Mouse (Mus musculus): ENCODE measurements around the gene Prrx1. TPM values are rescaled to one million over a fixed set of nuclear protein-coding genes. Genes with fewer than 3 reads are reported as not detected.
A peak's percentile ranks its signal among the peaks of the same experiment; 100 is the strongest.

Gene Prrx1
- polyA plus RNA-seq, 1 experiment from 2014 or later = 5.7 TPM

DNA sequence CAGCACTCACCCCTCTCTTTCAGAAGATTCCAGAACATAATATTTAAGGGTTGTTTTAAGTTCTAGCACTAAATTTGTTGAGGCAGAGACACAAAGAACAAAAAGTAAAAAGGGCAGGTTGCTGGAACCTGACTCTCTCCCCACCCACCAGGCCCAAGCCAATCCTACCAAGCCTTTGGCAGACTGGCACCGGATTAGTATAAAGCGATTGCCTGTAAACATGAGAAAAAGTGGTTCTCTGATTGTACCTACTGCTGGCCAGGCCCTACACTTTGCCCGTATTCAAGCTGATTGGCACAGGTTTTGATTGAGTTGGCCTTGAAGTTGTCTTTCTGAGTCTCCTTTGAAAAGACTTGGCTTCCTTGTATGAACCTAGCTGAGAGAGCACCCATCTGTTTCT lies 8.7 kb downstream of the Prrx1 start:
- WGBS = 97% methylated on average over 3 of the region's 3 CpGs

DNA sequence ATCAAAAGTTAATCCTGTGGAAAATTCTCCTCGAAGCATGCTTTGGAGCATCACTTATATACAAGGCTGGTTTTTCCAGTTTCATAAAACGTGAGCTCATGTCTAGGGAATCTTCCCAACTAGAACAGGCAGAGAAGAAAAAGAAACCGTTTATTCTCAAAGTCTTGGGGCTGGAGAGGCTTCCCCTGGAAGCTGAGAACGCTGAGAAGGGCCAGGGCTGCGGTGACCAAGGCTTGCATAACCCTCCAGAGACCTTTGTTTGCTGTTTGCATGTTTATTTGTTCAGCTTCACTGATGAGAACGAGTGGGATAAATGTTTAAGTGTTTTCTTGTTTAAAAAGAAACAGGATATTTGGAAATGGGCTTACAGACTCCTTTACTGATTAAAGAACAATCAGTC lies 11.2 kb downstream of the Prrx1 start:
- Histone ChIP-seq H3K9me3 (ENCODE audit: control insufficient read depth, low read length) (no peaks in the 10 kb centered on the region), H3K4me3 (ENCODE audit: low read length) (no peak overlapping the region), H3K4me2 (ENCODE audit: low read depth, low read length) (no peak overlapping the region), H3K36me3 (ENCODE audit: control insufficient read depth, insufficient read depth, low read length) (no peaks in the 10 kb centered on the region), H3K27me3 (replicated peaks; ENCODE audit: control insufficient read depth, insufficient read depth, low read length) (no peaks in the 10 kb centered on the region), H3K9ac (ENCODE audit: low read depth, low read length) (no peak overlapping the region), H3K27ac (ENCODE audit: low read length) (no peak overlapping the region), H3K4me1 (ENCODE audit: control insufficient read depth, insufficient read depth, low read length) (no peaks in the 10 kb centered on the region)
- no peak for ATAC-seq
- 25% methylated on average over 6 of the region's 6 CpGs for WGBS

More for the DNA sequence above, 8.7 kb downstream of the Prrx1 start:
- H3K4me1 ChIP-seq (ENCODE audit: control insufficient read depth, insufficient read depth, low read length) = 0 out of 2 replicates have a peak, but pooled peaks cover 3% of the 10 kb centered on the region
- H3K27ac ChIP-seq (ENCODE audit: low read length) = no peak overlapping the region
- peaks cover 18% of the 10 kb centered on the region for H3K27me3 ChIP-seq (replicated peaks; ENCODE audit: control insufficient read depth, insufficient read depth, low read length)
- H3K9ac ChIP-seq (ENCODE audit: low read depth, low read length) = no peak overlapping the region
- H3K4me3 ChIP-seq (ENCODE audit: low read length) = no peak overlapping the region
- ATAC-seq = no peak
- H3K9me3 ChIP-seq (ENCODE audit: control insufficient read depth, low read length) = no peaks in the 10 kb centered on the region
- no peak overlapping the region for H3K4me2 ChIP-seq (ENCODE audit: low read depth, low read length)
- H3K36me3 ChIP-seq (ENCODE audit: control insufficient read depth, insufficient read depth, low read length) = no peaks in the 10 kb centered on the region

DNA sequence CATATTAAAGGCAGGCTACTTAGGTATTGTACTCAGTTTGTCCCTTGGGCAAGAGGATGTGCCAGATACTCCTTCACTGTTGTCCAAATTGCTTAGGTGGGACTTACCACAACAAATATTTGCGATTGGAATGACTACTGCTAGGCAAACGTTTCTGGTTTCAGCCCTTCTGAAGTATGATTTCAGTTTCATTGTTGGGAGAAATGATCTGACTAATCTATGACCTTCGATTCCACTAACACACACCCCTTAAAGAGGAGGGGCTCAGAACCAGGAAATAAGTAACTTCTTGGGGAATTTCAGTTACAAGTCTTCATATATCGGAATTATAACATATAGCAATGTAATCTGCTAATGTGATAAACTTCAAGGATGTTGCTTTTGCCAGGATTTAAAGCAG lies 20.4 kb downstream of the Prrx1 start:
- Histone ChIP-seq H3K27ac (ENCODE audit: low read length) (no peak overlapping the region), H3K4me3 (ENCODE audit: low read length) (no peak overlapping the region), H3K36me3 (ENCODE audit: control insufficient read depth, insufficient read depth, low read length) (no peaks in the 10 kb centered on the region), H3K4me1 (ENCODE audit: control insufficient read depth, insufficient read depth, low read length) (no peaks in the 10 kb centered on the region), H3K9me3 (ENCODE audit: control insufficient read depth, low read length) (no peaks in the 10 kb centered on the region), H3K4me2 (ENCODE audit: low read depth, low read length) (no peak overlapping the region), H3K9ac (ENCODE audit: low read depth, low read length) (no peak overlapping the region), H3K27me3 (replicated peaks; ENCODE audit: control insufficient read depth, insufficient read depth, low read length) (no peaks in the 10 kb centered on the region)
- peak; percentile 51 for ATAC-seq
- WGBS = 69% methylated on average over 4 of the region's 4 CpGs

DNA sequence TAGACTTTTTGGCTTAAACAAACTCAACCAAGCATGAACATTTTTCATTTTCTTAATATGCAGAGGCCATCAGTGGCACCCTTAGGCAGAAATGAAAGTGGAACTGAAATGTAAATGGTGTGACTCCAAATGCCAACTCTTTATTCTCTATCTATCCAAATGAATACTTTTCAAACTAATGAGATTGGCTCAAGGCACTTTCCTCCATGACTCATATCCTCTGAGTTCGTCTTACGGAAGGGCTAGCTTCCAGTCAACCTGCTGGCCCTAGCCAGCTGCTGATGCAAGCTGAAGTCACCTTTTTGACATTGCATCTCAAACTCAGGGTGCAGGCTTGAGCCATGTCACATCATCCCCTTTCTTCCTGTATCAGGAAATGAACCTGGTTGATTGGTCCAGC lies 21.6 kb downstream of the Prrx1 start:
- no peak overlapping the region for H3K4me3 ChIP-seq (ENCODE audit: low read length)
- WGBS = 76% methylated on average over 2 of the region's 2 CpGs
- no peak overlapping the region for H3K4me2 ChIP-seq (ENCODE audit: low read depth, low read length)
- no peak for ATAC-seq
- no peaks in the 10 kb centered on the region for H3K4me1 ChIP-seq (ENCODE audit: control insufficient read depth, insufficient read depth, low read length)
- H3K36me3 ChIP-seq (ENCODE audit: control insufficient read depth, insufficient read depth, low read length) = no peaks in the 10 kb centered on the region
- H3K27ac ChIP-seq (ENCODE audit: low read length) = no peak overlapping the region
- no peak overlapping the region for H3K9ac ChIP-seq (ENCODE audit: low read depth, low read length)
- H3K27me3 ChIP-seq (replicated peaks; ENCODE audit: control insufficient read depth, insufficient read depth, low read length) = no peaks in the 10 kb centered on the region
- no peaks in the 10 kb centered on the region for H3K9me3 ChIP-seq (ENCODE audit: control insufficient read depth, low read length)

DNA sequence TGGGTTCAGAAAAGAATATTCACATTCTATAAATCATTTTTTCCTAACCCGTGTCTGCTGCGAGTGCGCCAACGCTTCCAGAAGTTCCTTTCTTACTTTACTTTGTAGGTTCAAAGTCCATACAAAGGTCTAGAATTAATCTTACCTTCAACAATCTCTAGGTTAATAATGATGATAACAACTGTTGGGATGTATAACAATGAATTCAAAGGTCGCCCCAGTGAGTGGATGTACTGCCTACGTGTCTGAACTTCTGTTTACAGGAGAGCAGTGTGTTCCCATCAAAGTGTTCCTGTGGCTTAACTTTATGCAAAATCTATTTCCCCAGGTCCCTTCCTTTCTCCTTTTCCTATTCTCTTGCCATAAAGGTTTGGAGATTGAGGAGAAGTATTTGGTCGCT lies 24.4 kb downstream of the Prrx1 start:
- WGBS = 63% methylated on average over 7 of the region's 7 CpGs
- Histone ChIP-seq H3K36me3 (ENCODE audit: control insufficient read depth, insufficient read depth, low read length) (no peaks in the 10 kb centered on the region), H3K9ac (ENCODE audit: low read depth, low read length) (no peak overlapping the region), H3K27me3 (replicated peaks; ENCODE audit: control insufficient read depth, insufficient read depth, low read length) (no peaks in the 10 kb centered on the region), H3K4me3 (ENCODE audit: low read length) (no peak overlapping the region), H3K4me2 (ENCODE audit: low read depth, low read length) (no peak overlapping the region), H3K9me3 (ENCODE audit: control insufficient read depth, low read length) (no peaks in the 10 kb centered on the region), H3K27ac (ENCODE audit: low read length) (peak overlapping the region; percentile 13; the same call in 1 of the 2 replicates), H3K4me1 (ENCODE audit: control insufficient read depth, insufficient read depth, low read length) (no peaks in the 10 kb centered on the region)
- peak; percentile 96 for ATAC-seq

DNA sequence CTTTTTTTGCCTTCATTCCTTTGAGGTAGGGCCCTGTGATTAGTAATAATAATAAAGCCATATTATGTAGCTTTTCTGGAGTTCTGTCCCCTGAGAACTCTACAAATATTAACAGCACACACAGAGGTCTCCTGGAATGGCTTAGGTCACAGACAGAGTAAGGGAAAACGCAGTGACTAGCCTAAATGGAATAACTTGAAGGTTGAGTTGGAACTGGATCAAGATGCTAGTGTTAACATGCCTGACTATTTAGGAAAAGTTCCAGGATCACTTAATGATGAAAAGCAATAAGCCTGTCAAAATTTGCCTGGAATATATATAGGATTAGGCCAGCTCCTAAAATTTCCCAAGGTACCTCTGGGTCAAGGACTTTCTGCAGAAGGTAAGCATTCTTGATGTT lies 28.0 kb downstream of the Prrx1 start:
- ATAC-seq = no peak
- H3K4me2 ChIP-seq (ENCODE audit: low read depth, low read length) = no peak overlapping the region
- no peaks in the 10 kb centered on the region for H3K36me3 ChIP-seq (ENCODE audit: control insufficient read depth, insufficient read depth, low read length)
- no peak overlapping the region for H3K27ac ChIP-seq (ENCODE audit: low read length)
- no peaks in the 10 kb centered on the region; the same call in 1 of the 2 replicates for H3K4me1 ChIP-seq (ENCODE audit: control insufficient read depth, insufficient read depth, low read length)
- 43% methylated on average over 1 of the region's 1 CpGs for WGBS
- no peaks in the 10 kb centered on the region for H3K27me3 ChIP-seq (replicated peaks; ENCODE audit: control insufficient read depth, insufficient read depth, low read length)
- H3K4me3 ChIP-seq (ENCODE audit: low read length) = no peak overlapping the region
- no peaks in the 10 kb centered on the region for H3K9me3 ChIP-seq (ENCODE audit: control insufficient read depth, low read length)
- no peak overlapping the region for H3K9ac ChIP-seq (ENCODE audit: low read depth, low read length)

DNA sequence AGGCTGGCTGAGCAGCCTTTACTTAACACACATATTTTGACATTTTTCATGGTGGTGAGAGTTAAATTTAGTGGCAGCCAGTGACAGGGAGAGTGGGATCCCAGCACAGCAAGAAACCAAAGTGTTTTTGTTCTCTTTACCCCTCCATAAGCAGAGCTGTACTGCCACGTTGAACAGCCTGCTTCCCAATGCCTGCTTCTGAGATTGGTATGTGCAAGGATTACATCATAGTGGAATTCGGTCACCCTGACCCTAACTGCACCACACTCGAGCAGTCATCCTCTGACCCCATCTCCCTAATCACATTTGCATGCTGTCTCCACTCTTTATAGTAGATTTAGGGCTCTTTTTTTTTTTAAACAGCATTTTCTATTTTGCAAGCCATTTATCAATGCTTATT lies 28.4 kb downstream of the Prrx1 start:
- no peak overlapping the region for H3K4me3 ChIP-seq (ENCODE audit: low read length)
- 34% methylated on average over 3 of the region's 3 CpGs for WGBS
- ATAC-seq = no peak
- H3K4me1 ChIP-seq (ENCODE audit: control insufficient read depth, insufficient read depth, low read length) = no peaks in the 10 kb centered on the region; the same call in 1 of the 2 replicates
- H3K9me3 ChIP-seq (ENCODE audit: control insufficient read depth, low read length) = no peaks in the 10 kb centered on the region
- no peak overlapping the region for H3K27ac ChIP-seq (ENCODE audit: low read length)
- H3K27me3 ChIP-seq (replicated peaks; ENCODE audit: control insufficient read depth, insufficient read depth, low read length) = no peaks in the 10 kb centered on the region
- no peak overlapping the region for H3K4me2 ChIP-seq (ENCODE audit: low read depth, low read length)
- no peaks in the 10 kb centered on the region for H3K36me3 ChIP-seq (ENCODE audit: control insufficient read depth, insufficient read depth, low read length)
- no peak overlapping the region for H3K9ac ChIP-seq (ENCODE audit: low read depth, low read length)

DNA sequence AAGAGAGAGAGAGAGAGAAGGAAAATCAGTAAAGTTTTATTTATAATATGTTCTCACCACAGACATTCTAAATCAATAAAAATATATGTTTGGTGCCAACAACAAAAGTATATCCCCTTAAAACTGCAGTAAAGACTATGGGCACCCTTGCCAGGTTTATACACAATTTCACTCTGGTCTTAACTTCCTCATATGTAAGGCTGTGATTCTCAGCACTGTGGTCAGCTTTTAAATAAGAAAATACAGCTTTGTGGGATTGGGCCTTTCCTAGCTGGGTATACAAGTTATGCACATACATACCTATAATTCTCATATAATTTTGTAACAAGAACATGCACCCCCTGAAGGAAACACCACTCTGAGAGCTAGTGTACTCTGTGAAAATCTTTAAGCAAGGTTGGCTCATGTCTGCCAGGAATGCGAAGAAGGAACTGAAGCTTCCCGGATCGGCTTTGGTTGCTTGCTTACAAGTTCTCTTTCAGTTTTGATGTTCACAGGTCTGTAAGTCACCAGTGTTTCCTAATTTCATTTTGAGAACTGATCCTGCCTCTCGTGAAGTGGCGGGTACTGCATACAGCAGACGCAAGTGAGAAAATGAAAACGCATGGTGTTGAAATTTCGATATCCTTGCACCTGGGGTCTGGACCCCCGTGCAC lies 29.4 kb downstream of the Prrx1 start:
- Histone ChIP-seq H3K27me3 (replicated peaks; ENCODE audit: control insufficient read depth, insufficient read depth, low read length) (no peaks in the 10 kb centered on the region), H3K9ac (ENCODE audit: low read depth, low read length) (no peak overlapping the region), H3K27ac (ENCODE audit: low read length) (no peak overlapping the region), H3K4me2 (ENCODE audit: low read depth, low read length) (no peak overlapping the region), H3K4me3 (ENCODE audit: low read length) (no peak overlapping the region), H3K36me3 (ENCODE audit: control insufficient read depth, insufficient read depth, low read length) (no peaks in the 10 kb centered on the region), H3K9me3 (ENCODE audit: control insufficient read depth, low read length) (no peaks in the 10 kb centered on the region), H3K4me1 (ENCODE audit: control insufficient read depth, insufficient read depth, low read length) (no peaks in the 10 kb centered on the region; the same call in 1 of the 2 replicates)
- no peak for ATAC-seq
- WGBS = 87% methylated on average over 9 of the region's 9 CpGs

DNA sequence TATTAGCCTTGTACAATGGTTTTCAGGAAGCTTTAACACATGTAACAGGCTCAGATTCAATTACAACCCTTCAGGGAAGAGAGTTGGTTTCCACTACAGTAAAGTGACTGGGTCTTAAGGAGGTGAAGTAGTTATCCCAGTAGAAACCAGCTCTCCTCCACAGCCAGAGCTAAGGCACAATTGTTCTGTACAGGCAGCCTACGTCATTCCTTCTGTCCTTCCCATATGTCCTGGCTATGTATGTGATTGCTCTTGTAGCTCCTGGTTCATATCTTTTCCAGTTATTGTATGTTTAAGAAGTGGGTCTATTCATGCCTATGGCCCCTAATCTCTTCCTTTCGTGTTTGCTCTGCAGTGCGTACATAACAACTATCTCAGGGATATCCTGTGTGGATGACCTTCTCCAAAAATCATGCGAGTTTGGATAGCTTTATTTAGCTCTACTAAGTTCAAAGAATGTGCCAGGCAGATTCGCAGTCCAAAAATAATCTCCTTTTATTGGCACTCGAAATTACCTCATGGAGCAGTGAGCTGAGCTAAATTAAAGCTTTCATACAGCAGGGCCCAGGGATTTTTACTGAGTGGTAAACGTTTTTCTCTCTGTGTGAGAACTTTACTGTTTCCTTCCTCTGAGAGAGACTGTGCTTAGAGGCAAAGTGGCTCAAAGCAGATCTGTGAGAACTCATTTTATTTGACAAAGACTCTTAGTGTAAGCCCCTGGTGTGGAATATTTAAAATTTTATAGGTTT lies 31.9 kb downstream of the Prrx1 start:
- Histone ChIP-seq H3K4me2 (ENCODE audit: low read depth, low read length) (no peak overlapping the region), H3K4me1 (ENCODE audit: control insufficient read depth, insufficient read depth, low read length) (no peaks in the 10 kb centered on the region; the same call in 1 of the 2 replicates), H3K9ac (ENCODE audit: low read depth, low read length) (no peak overlapping the region), H3K27me3 (replicated peaks; ENCODE audit: control insufficient read depth, insufficient read depth, low read length) (no peaks in the 10 kb centered on the region), H3K36me3 (ENCODE audit: control insufficient read depth, insufficient read depth, low read length) (no peaks in the 10 kb centered on the region), H3K9me3 (ENCODE audit: control insufficient read depth, low read length) (no peaks in the 10 kb centered on the region), H3K4me3 (ENCODE audit: low read length) (no peak overlapping the region), H3K27ac (ENCODE audit: low read length) (no peak overlapping the region)
- ATAC-seq = no peak
- 38% methylated on average over 7 of the region's 7 CpGs for WGBS
